8 mouse cellular contexts compared by ENCODE assay signal in genomic region chr8:105900180-105900940, GRCm38 (mm10). TPM values are rescaled to one million over a fixed set of nuclear protein-coding genes. Genes with fewer than 3 reads are reported as not detected.
DNase-seq lines count a peak whose midpoint lies in the region; ATAC-seq and TF ChIP-seq lines count a peak whose summit lies in the region.

Pskh1 (plus strand) TSS chr8:105900441.

- peak within 1 kb of the TSS; percentile 90 for H3K27ac ChIP-seq in hindbrain, embryonic 13.5 days

- peak within 1 kb of the TSS; percentile 99 for H3K9ac ChIP-seq in hindbrain, embryonic 13.5 days

- peak; percentile 75 for ATAC-seq in Patski
- ATAC-seq in hindbrain, embryonic 13.5 days (ENCODE audit: low FRiP score) = peak; percentile 93

- TF ChIP-seq CTCF in Patski (IDR thresholded peaks at IDR 0.05) = no peak

- peak within 1 kb of the TSS; percentile 93 for H3K4me3 ChIP-seq in hindbrain, embryonic 13.5 days

- in situ Hi-C loops in Patski (cut with MboI; ENCODE audit: low pct_unique_long_range_greater_than_20kb) = no loop called here

- H3K4me2 ChIP-seq in hindbrain, embryonic 13.5 days = peak within 1 kb of the TSS; percentile 90

- peaks cover 14% of the 10 kb centered on the region for H3K4me1 ChIP-seq in hindbrain, embryonic 13.5 days (replicated peaks)

- under 1% methylated on average over 63 of the region's 68 CpGs for WGBS in hindbrain, embryonic 13.5 days

- POLR2A ChIA-PET in Patski (lab: Charles Lee) = interaction anchor here (0.6 kb wide), 1 partner anchor 379 kb away, joined by 5 read pairs; no protein-coding TSS in a partner anchor

- no peaks in the 10 kb centered on the region for H3K27me3 ChIP-seq in Patski
- no peaks in the 10 kb centered on the region for H3K27me3 ChIP-seq in hindbrain, embryonic 13.5 days

- H3K36me3 ChIP-seq in hindbrain, embryonic 13.5 days = peaks cover 6% of the 10 kb centered on the region; the same call in 1 of the 2 replicates

- peak; percentile 50 for DNase-seq in Patski (ENCODE audit: low read depth, low spot score)
- DNase-seq in cerebellum, postnatal 14 days = peak; percentile 95 to 98
- DNase-seq in frontal cortex, postnatal 14 days (ENCODE audit: low spot score in 2 of 2) = peak; percentile 79 to 87
- peak; percentile 94 to 98 for DNase-seq in layer of hippocampus, postnatal 25 days (ENCODE audit: extremely low spot score in 1 of 2, low spot score in 1 of 2)
- DNase-seq in lung, postnatal 25 days (ENCODE audit: low spot score) = peak; percentile 92
- peak; percentile 92 for DNase-seq in retina, embryonic 14.5 days (ENCODE audit: low spot score)
- peak; percentile 95 for DNase-seq in thymus, postnatal 4 days

- H3K9me3 ChIP-seq in hindbrain, embryonic 13.5 days = no peaks in the 10 kb centered on the region

- CTCF ChIA-PET in Patski (lab: Charles Lee) = interaction anchor here (0.8 to 1.5 kb wide), 3 partner anchors 24 to 45 kb away, joined by 3 to 5 read pairs (median 3); partner anchors contain the start of gene Thap11

RNA-seq across cellular contexts. Expression of gene Pskh1, which starts in this region (rescaled TPM):
- polyA plus RNA-seq in Patski (2021) = 36.4 TPM
- 12.4 and 13.1 TPM in 2 replicates for polyA plus RNA-seq in hindbrain, embryonic 13.5 days (2015; fragmentation: Nextera tagmentation; extraction: Ambion mirVana)
- total RNA-seq in layer of hippocampus, postnatal 25 days (2021) = 1 to 10 TPM; 7.7 to 8.9 TPM

Comparison
In these comparisons a context has a peak if more than half of its experiments do, and no peak if none do; other contexts are left out.
1. Peak in every context shown above with its lines: DNase-seq, ATAC-seq, H3K4me3 ChIP-seq and H3K27ac ChIP-seq.